Mouse (Mus musculus) embryonic fibroblast, embryonic 13.5 days (primary cell): ENCODE results near the gene Fgf5.

Experiments used
- CTCF ChIP-seq: IDR thresholded peaks from 2 replicates; pipeline ENCODE4 v1.5.1; 2011; ENCODE audit warnings: mild to moderate bottlenecking, control low read depth, low read length, moderate library complexity, borderline replicate concordance; ENCODE audit not compliant: insufficient read depth
- POLR2A ChIP-seq: IDR thresholded peaks from 2 replicates; pipeline ENCODE4 v1.6.1; 2011; ENCODE audit warnings: low read depth, mild to moderate bottlenecking, control low read depth, low read length, moderate library complexity

- TF ChIP-seq CTCF = no peak
- TF ChIP-seq POLR2A = no peak
Measured at GRCm38 (mm10) chr5:98241322-98241829, 12.6 kb upstream of the Fgf5 start.
